Mouse (Mus musculus) spleen, adult 2 months (tissue): Measurements from ENCODE around the gene Pdzph1. TPM values are rescaled to one million over a fixed set of nuclear protein-coding genes. Genes with fewer than 3 reads are reported as not detected.

Experiments used
- DNase-seq, 2 experiments: peaks; one replicate each; pipeline versions ENCODE4 v3.0.0 to v3.0.0-alpha.2; 2012 to 2021; ENCODE audit warnings: low spot score in 2 of 2, low read depth in 1 of 2
- H3K27ac ChIP-seq: fragments of 200-500 bp; 2 replicates; pipeline ENCODE4 v1.5.1; 2012; ENCODE audit warnings: low read length, inconsistent platforms; ENCODE audit not compliant: insufficient read depth
- H3K27me3 ChIP-seq: fragments of 200-500 bp; 2 replicates; pipeline ENCODE4 v1.6.1; 2012; ENCODE audit warnings: mild to moderate bottlenecking, moderate library complexity, low read length, inconsistent platforms; ENCODE audit not compliant: control insufficient read depth, insufficient read depth
- H3K36me3 ChIP-seq: fragments of 200-500 bp; 2 replicates; pipeline ENCODE4 v1.6.1; 2012; ENCODE audit warnings: mild to moderate bottlenecking, low read length, inconsistent platforms; ENCODE audit not compliant: control insufficient read depth, insufficient read depth
- H3K4me1 ChIP-seq: fragments of 200-500 bp; 2 replicates; pipeline ENCODE4 v1.6.1; 2011; ENCODE audit warnings: inconsistent platforms; ENCODE audit not compliant: control insufficient read depth, insufficient read depth, insufficient read length
- H3K4me3 ChIP-seq: fragments of 200-500 bp; 2 replicates; pipeline ENCODE4 v1.5.1; 2011; ENCODE audit warnings: mild to moderate bottlenecking, inconsistent platforms; ENCODE audit not compliant: insufficient read depth, insufficient read length; ENCODE audit errors: extremely low read depth
- CTCF ChIP-seq: fragments of 200-500 bp; IDR thresholded peaks from 2 replicates; pipeline ENCODE4 v1.5.1; 2011; ENCODE audit warnings: mild to moderate bottlenecking, inconsistent platforms; ENCODE audit not compliant: insufficient read depth, insufficient read length, insufficient replicate concordance; ENCODE audit errors: extremely low read depth
- POLR2A ChIP-seq: fragments of 200-500 bp; IDR thresholded peaks from 2 replicates; pipeline ENCODE4 v1.6.1; 2011; ENCODE audit warnings: low read depth, low read length, inconsistent platforms
- WGBS: fragments of 180-500 bp; shearing (Covaris S2); methylation state at CpG from one replicate; pipeline ENCODE4 v1.1.7; 2018; 5-methylcytosine and 5-hydroxymethylcytosine counted together
- polyA plus RNA-seq: library from polyadenylated mRNA; depleted of rRNA; stranded (reverse); fragments of >200 nt; gene quantifications from 2 replicates; pipeline ENCODE4 v1.2.3, GENCODE M21; 2012

Pdzph1 gene
- polyA plus RNA-seq, 1 experiment = 0.19 TPM

GRCm38 (mm10) chr17:58938598-58938997, 52.6 kb downstream of the Pdzph1 start:
- Histone ChIP-seq H3K27me3 (no peaks in the 10 kb centered on the region), H3K4me1 (no peaks in the 10 kb centered on the region), H3K36me3 (no peaks in the 10 kb centered on the region), H3K27ac (no peak overlapping the region), H3K4me3 (no peak overlapping the region)
- TF ChIP-seq POLR2A (no peak), CTCF (no peak)
- WGBS = 52% methylated on average over 1 of the region's 1 CpGs
- no peak for DNase-seq

DNA sequence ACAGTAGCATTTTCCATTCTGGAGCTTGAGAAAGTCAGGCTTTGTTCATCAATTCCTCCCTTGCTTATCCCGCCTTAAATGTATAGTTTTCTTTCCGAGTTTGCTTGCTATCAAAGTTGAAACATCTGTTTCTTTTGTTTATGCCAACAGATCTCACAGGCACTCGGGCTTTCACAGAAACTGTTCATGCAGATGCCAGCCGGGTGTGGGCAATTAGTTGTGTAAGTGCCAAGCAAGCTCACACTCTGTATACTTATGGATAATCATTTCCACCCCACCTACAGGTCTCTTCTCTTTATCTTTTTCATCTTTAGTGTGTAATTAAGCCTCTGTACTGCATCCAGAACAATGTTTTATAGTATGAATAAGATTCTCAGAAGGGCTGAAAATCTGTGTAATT, 53.6 kb downstream of the Pdzph1 start:
- no peaks in the 10 kb centered on the region for H3K27me3 ChIP-seq
- no peak for DNase-seq
- no peak overlapping the region for H3K4me3 ChIP-seq
- TF ChIP-seq POLR2A (no peak), CTCF (no peak)
- H3K36me3 ChIP-seq = no peaks in the 10 kb centered on the region
- H3K27ac ChIP-seq = no peak overlapping the region
- no peaks in the 10 kb centered on the region for H3K4me1 ChIP-seq
- 68% methylated on average over 4 of the region's 4 CpGs for WGBS

DNA sequence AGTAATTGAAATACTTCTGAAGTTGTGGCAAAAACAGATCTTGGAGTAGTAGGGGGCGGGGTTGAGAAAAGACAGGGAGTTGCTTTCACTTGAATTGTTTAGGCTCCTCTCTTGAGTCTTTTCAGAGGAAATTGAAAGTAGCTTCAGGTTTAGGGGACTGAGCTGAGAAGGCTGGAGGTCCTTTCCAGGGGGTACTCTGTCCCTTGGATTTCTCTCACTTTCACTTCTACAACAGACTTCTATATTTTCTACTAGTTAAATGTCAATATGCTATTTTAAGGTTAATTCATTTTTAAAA, 58.2 kb downstream of the Pdzph1 start:
- Histone ChIP-seq H3K4me1 (no peaks in the 10 kb centered on the region), H3K36me3 (no peaks in the 10 kb centered on the region), H3K27me3 (no peaks in the 10 kb centered on the region), H3K27ac (no peak overlapping the region), H3K4me3 (no peak overlapping the region)
- DNase-seq = no peak
- TF ChIP-seq CTCF = no peak
- TF ChIP-seq POLR2A = no peak
- WGBS = 73% methylated on average over 1 of the region's 1 CpGs

GRCm38 (mm10) chr17:58932279-58932982, 58.7 kb downstream of the Pdzph1 start:
- Histone ChIP-seq H3K4me1 (no peaks in the 10 kb centered on the region), H3K36me3 (no peaks in the 10 kb centered on the region), H3K27ac (no peak overlapping the region), H3K27me3 (no peaks in the 10 kb centered on the region), H3K4me3 (no peak overlapping the region)
- no peak for TF ChIP-seq POLR2A
- TF ChIP-seq CTCF = no peak
- 56% methylated on average over 2 of the region's 2 CpGs for WGBS
- no peak for DNase-seq

- Histone ChIP-seq H3K36me3 (no peaks in the 10 kb centered on the region), H3K4me3 (no peak overlapping the region), H3K27me3 (no peaks in the 10 kb centered on the region), H3K4me1 (no peaks in the 10 kb centered on the region), H3K27ac (no peak overlapping the region)
- WGBS = 29% methylated on average over 10 of the region's 10 CpGs
- DNase-seq = no peak
- TF ChIP-seq CTCF (no peak), POLR2A (no peak)
These were observed 66.2 kb downstream of the Pdzph1 start for GRCm38 (mm10) chr17:58924754-58925546.

- no peaks in the 10 kb centered on the region for H3K4me1 ChIP-seq
- no peak overlapping the region for H3K27ac ChIP-seq
- no peak for TF ChIP-seq CTCF
- TF ChIP-seq POLR2A = no peak
- H3K36me3 ChIP-seq = no peaks in the 10 kb centered on the region
- 49% methylated on average over 11 of the region's 11 CpGs for WGBS
- no peak for DNase-seq
- no peak overlapping the region for H3K4me3 ChIP-seq
- no peaks in the 10 kb centered on the region for H3K27me3 ChIP-seq
These were observed 67.2 kb downstream of the Pdzph1 start for GRCm38 (mm10) chr17:58923901-58924476.
